Comparison of ENCODE assay signal across 17 mouse cellular contexts in the genomic region with DNA sequence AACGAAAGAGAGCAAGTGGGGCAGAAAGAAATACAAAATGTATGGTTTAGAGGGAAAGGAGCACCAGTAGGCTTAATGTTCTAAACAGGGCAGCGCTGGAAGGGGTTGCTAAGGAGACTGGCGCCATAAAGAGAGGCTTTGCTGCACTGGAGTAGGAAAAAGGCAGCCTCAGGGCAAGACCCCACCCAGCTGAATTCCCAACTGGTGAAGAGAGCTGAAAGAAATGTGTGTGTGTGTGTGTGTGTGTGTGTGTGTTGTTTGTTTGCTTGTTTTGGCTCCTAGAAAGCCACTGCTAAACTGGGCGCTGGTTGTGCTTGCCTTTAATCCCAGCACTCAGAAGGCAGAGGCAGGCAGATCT.
DNase-seq lines count a peak whose midpoint lies in the region; ATAC-seq and TF ChIP-seq lines count a peak whose summit lies in the region.
"Had no signal": no experiment of that assay in that cellular context is flagged by ENCODE, and none has a peak within 500 bp of the region (broad histone marks: within the 10 kb centered on the region; RNA-seq: fewer than 3 reads in every experiment).

No protein-coding gene starts in this region.

- H3K36me3 ChIP-seq in forebrain, embryonic 10.5 days (replicated peaks) = no peaks in the 10 kb centered on the region
- no peaks in the 10 kb centered on the region for H3K36me3 ChIP-seq in forebrain, embryonic 14.5 days (ENCODE audit: control insufficient read depth, insufficient read depth, low read length)
- H3K36me3 ChIP-seq in heart, postnatal 0 days (replicated peaks; ENCODE audit: control insufficient read depth, insufficient read depth, low read length) = peaks cover 43% of the 10 kb centered on the region
- H3K36me3 ChIP-seq in limb, embryonic 10.5 days = no peaks in the 10 kb centered on the region
- H3K36me3 ChIP-seq: hindbrain, embryonic 15.5 days; midbrain, embryonic 13.5 days had no signal

- intact Hi-C loops in heart, postnatal 10 days (cut with DNase I) = no loop called here

- no peak for DNase-seq in forebrain, embryonic 10.5 days (ENCODE audit: extremely low spot score, low spot score)
- no peak for DNase-seq in forebrain, embryonic 14.5 days (ENCODE audit: low spot score)
- DNase-seq in heart, postnatal 0 days (ENCODE audit: low spot score) = no peak
- DNase-seq in heart, postnatal 10 days = no peak
- peak; percentile 25 for DNase-seq in ES-CJ7 (ENCODE audit: low read depth, low spot score)
- no peak for DNase-seq in limb, embryonic 10.5 days (ENCODE audit: low spot score)
- DNase-seq in embryo, embryonic 10.5 days (ENCODE audit: low spot score) = no peak
- no peak for DNase-seq in lung, postnatal 36 days
- DNase-seq: cerebellum, adult 11-12 months; forebrain, postnatal 0 days; gastrocnemius, postnatal 25 days; kidney, adult 11 months; kidney, postnatal 25 days; retina, postnatal 1 day had no signal

- H3K4me1 ChIP-seq in forebrain, embryonic 10.5 days = peaks cover 32% of the 10 kb centered on the region
- H3K4me1 ChIP-seq in forebrain, embryonic 14.5 days (ENCODE audit: control insufficient read depth, insufficient read depth, low read length) = 0 out of 2 replicates have a peak, but pooled peaks cover 4% of the 10 kb centered on the region
- no peaks in the 10 kb centered on the region for H3K4me1 ChIP-seq in heart, postnatal 0 days (ENCODE audit: control insufficient read depth, insufficient read depth)
- H3K4me1 ChIP-seq in limb, embryonic 10.5 days = peaks cover 39% of the 10 kb centered on the region

- 86% methylated on average over 4 of the region's 4 CpGs for WGBS in forebrain, embryonic 10.5 days
- 57% methylated on average over 4 of the region's 4 CpGs for WGBS in forebrain, embryonic 14.5 days
- WGBS in heart, postnatal 0 days = 69% methylated on average over 4 of the region's 4 CpGs
- 82% methylated on average over 4 of the region's 4 CpGs for WGBS in limb, embryonic 10.5 days

- 0 out of 2 replicates have a peak overlapping the region, but pooled peaks have one; percentile 13 for H3K27ac ChIP-seq in forebrain, embryonic 10.5 days
- no peak overlapping the region for H3K27ac ChIP-seq in forebrain, embryonic 14.5 days (ENCODE audit: low read depth, low read length)
- peak overlapping the region; percentile 63 for H3K27ac ChIP-seq in heart, postnatal 0 days (ENCODE audit: low read depth)
- peak overlapping the region; percentile 38 for H3K27ac ChIP-seq in limb, embryonic 10.5 days
- H3K27ac ChIP-seq: hindbrain, embryonic 15.5 days; midbrain, embryonic 13.5 days had no signal

- no peak overlapping the region for H3K9ac ChIP-seq in forebrain, embryonic 14.5 days (ENCODE audit: low read length)
- H3K9ac ChIP-seq in heart, postnatal 0 days (replicated peaks; ENCODE audit: low read depth, low read length) = no peak overlapping the region
- H3K9ac ChIP-seq: forebrain, postnatal 0 days; hindbrain, embryonic 15.5 days; midbrain, embryonic 13.5 days had no signal

- H3K4me3 ChIP-seq in forebrain, embryonic 10.5 days = no peak overlapping the region
- H3K4me3 ChIP-seq in forebrain, embryonic 14.5 days (ENCODE audit: low read depth, low read length) = no peak overlapping the region
- H3K4me3 ChIP-seq in heart, postnatal 0 days (ENCODE audit: low read depth, low read length) = no peak overlapping the region
- H3K4me3 ChIP-seq in limb, embryonic 10.5 days = no peak overlapping the region
- H3K4me3 ChIP-seq: erythroblast, embryonic 14.5 days; hindbrain, embryonic 15.5 days; midbrain, embryonic 13.5 days had no signal

- no peak overlapping the region for H3K4me2 ChIP-seq in forebrain, embryonic 14.5 days (ENCODE audit: low read length)
- no peak overlapping the region for H3K4me2 ChIP-seq in heart, postnatal 0 days (ENCODE audit: low read depth, low read length)
- H3K4me2 ChIP-seq: hindbrain, embryonic 15.5 days; midbrain, embryonic 13.5 days had no signal

- no peak for TF ChIP-seq CTCF in heart, postnatal 0 days (IDR thresholded peaks at IDR 0.05; ENCODE audit: low read depth)

- no peaks in the 10 kb centered on the region for H3K9me3 ChIP-seq in forebrain, embryonic 10.5 days
- H3K9me3 ChIP-seq in forebrain, embryonic 14.5 days (replicated peaks; ENCODE audit: control insufficient read depth, low read length) = no peaks in the 10 kb centered on the region
- no peaks in the 10 kb centered on the region for H3K9me3 ChIP-seq in heart, postnatal 0 days (replicated peaks; ENCODE audit: control insufficient read depth, low read length)
- H3K9me3 ChIP-seq in limb, embryonic 10.5 days (replicated peaks) = no peaks in the 10 kb centered on the region
- H3K9me3 ChIP-seq: hindbrain, embryonic 15.5 days; midbrain, embryonic 13.5 days had no signal

- TF ChIP-seq EP300 in heart, postnatal 0 days (IDR thresholded peaks at IDR 0.05; ENCODE audit: low read depth) = no peak

- H3K27me3 ChIP-seq in forebrain, embryonic 10.5 days (ENCODE audit: poor library complexity, severe bottlenecking) = no peaks in the 10 kb centered on the region
- H3K27me3 ChIP-seq in forebrain, embryonic 14.5 days (replicated peaks; ENCODE audit: control insufficient read depth, insufficient read depth, low read length) = no peaks in the 10 kb centered on the region
- H3K27me3 ChIP-seq in heart, postnatal 0 days (ENCODE audit: control insufficient read depth, insufficient read depth, low read length) = no peaks in the 10 kb centered on the region
- H3K27me3 ChIP-seq in limb, embryonic 10.5 days (ENCODE audit: low read depth, poor library complexity, severe bottlenecking) = 0 out of 2 replicates have a peak, but pooled peaks cover 4% of the 10 kb centered on the region
- H3K27me3 ChIP-seq: hindbrain, embryonic 15.5 days; midbrain, embryonic 13.5 days had no signal

- no peak for ATAC-seq in forebrain, embryonic 14.5 days
- no peak for ATAC-seq in heart, postnatal 0 days (ENCODE audit: insufficient read depth, low read depth)
- ATAC-seq: forebrain, postnatal 0 days; midbrain, embryonic 13.5 days had no signal
